In the genomic region with DNA sequence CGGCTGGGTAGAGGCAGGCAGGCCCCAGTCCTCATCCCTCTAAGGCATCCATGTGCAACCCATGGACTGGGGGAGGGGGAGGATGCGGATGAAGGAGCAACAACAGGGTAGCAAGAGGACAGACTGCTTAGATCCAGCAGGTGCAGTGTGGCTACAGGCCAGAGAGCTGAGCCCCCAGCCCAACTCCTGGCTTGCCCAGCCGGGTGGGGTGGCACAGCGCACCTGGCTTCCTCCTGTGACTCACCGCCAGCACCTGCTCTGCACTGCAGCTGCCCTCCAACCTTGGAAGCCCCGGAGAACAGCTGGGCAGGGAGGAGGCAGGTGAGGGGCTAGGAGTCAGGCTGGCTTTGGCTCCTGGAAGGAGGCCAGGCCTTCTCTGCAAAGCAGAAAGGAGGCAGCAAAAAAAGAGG, we compare ENCODE assay signal across 8 mouse cellular contexts. TPM values are rescaled to one million over a fixed set of nuclear protein-coding genes. Genes with fewer than 3 reads are reported as not detected.
A peak's percentile ranks its signal among the peaks of the same experiment; 100 is the strongest.
DNase-seq lines count a peak whose midpoint lies in the region; ATAC-seq and TF ChIP-seq lines count a peak whose summit lies in the region.

No protein-coding gene starts in this region.

- intact Hi-C loops in heart, postnatal 14 days (cut with DNase I), result no loop called here

- H3K4me3 ChIP-seq in heart, embryonic 16.5 days (ENCODE audit: low read length), result peak overlapping the region; percentile 31
- H3K4me3 ChIP-seq in hindbrain, embryonic 13.5 days, result no peak overlapping the region
- no peak overlapping the region for H3K4me3 ChIP-seq in midbrain, postnatal 0 days (ENCODE audit: low read depth, low read length)

- H3K9me3 ChIP-seq in heart, embryonic 16.5 days (replicated peaks; ENCODE audit: control insufficient read depth, low read length), result no peaks in the 10 kb centered on the region
- no peaks in the 10 kb centered on the region for H3K9me3 ChIP-seq in hindbrain, embryonic 13.5 days
- no peaks in the 10 kb centered on the region for H3K9me3 ChIP-seq in midbrain, postnatal 0 days (ENCODE audit: low read length)

- DNase-seq in heart, postnatal 14 days, result no peak
- peak; percentile 75 to 76 for DNase-seq in cerebellum, postnatal 10 days
- DNase-seq in midbrain, postnatal 0 days (ENCODE audit: low spot score), result no peak
- DNase-seq in urinary bladder, postnatal 10 days (ENCODE audit: low spot score), result no peak
- DNase-seq in frontal cortex, adult 2 months (ENCODE audit: extremely low spot score in 1 of 2, low spot score in 1 of 2), result no peak
- DNase-seq in c-Kit-positive CD71-positive TER-119-positive erythroid progenitor cells, embryonic 14.5 days (ENCODE audit: low spot score), result no peak

- H3K27me3 ChIP-seq in heart, embryonic 16.5 days (ENCODE audit: control insufficient read depth, insufficient read depth, low read length), result no peaks in the 10 kb centered on the region
- H3K27me3 ChIP-seq in hindbrain, embryonic 13.5 days, result peaks cover 48% of the 10 kb centered on the region
- H3K27me3 ChIP-seq in midbrain, postnatal 0 days (ENCODE audit: insufficient read depth, low read length), result no peaks in the 10 kb centered on the region

- peak overlapping the region; percentile 65 for H3K9ac ChIP-seq in heart, embryonic 16.5 days (ENCODE audit: low read length)
- H3K9ac ChIP-seq in hindbrain, embryonic 13.5 days, result peak overlapping the region; percentile 65
- H3K9ac ChIP-seq in midbrain, postnatal 0 days (replicated peaks; ENCODE audit: low read length, poor library complexity, severe bottlenecking), result peak overlapping the region; percentile 34

- H3K27ac ChIP-seq in heart, embryonic 16.5 days (ENCODE audit: low read length), result peak overlapping the region; percentile 90
- H3K27ac ChIP-seq in hindbrain, embryonic 13.5 days, result peak overlapping the region; percentile 92
- H3K27ac ChIP-seq in midbrain, postnatal 0 days (ENCODE audit: low read depth, low read length), result peak overlapping the region; percentile 80

- no peaks in the 10 kb centered on the region for H3K36me3 ChIP-seq in heart, embryonic 16.5 days (ENCODE audit: control insufficient read depth, insufficient read depth)
- H3K36me3 ChIP-seq in hindbrain, embryonic 13.5 days, result no peaks in the 10 kb centered on the region
- no peaks in the 10 kb centered on the region for H3K36me3 ChIP-seq in midbrain, postnatal 0 days (ENCODE audit: insufficient read depth, low read length)

- peak; percentile 38 for ATAC-seq in heart, embryonic 16.5 days (replicated peaks; ENCODE audit: extremely low read depth, insufficient read depth, low FRiP score)
- peak; percentile 65 for ATAC-seq in hindbrain, embryonic 13.5 days (ENCODE audit: low FRiP score)
- ATAC-seq in midbrain, postnatal 0 days (ENCODE audit: low FRiP score), result peak; percentile 50

- TF ChIP-seq CTCF in midbrain, postnatal 0 days (IDR thresholded peaks at IDR 0.05), result no peak

- H3K4me2 ChIP-seq in heart, embryonic 16.5 days (ENCODE audit: low read depth, low read length), result peak overlapping the region; percentile 60
- H3K4me2 ChIP-seq in hindbrain, embryonic 13.5 days, result peak overlapping the region; percentile 39
- H3K4me2 ChIP-seq in midbrain, postnatal 0 days (ENCODE audit: low read depth, low read length, poor library complexity, severe bottlenecking), result no peak overlapping the region

- 28% methylated on average over 6 of the region's 6 CpGs for WGBS in heart, embryonic 16.5 days
- WGBS in hindbrain, embryonic 13.5 days, result 24% methylated on average over 6 of the region's 6 CpGs
- WGBS in midbrain, postnatal 0 days, result 20% methylated on average over 6 of the region's 6 CpGs

- H3K4me1 ChIP-seq in heart, embryonic 16.5 days (ENCODE audit: control insufficient read depth, insufficient read depth, low read length), result peaks cover 36% of the 10 kb centered on the region
- peaks cover 22% of the 10 kb centered on the region for H3K4me1 ChIP-seq in hindbrain, embryonic 13.5 days (replicated peaks)
- peaks cover 6% of the 10 kb centered on the region for H3K4me1 ChIP-seq in midbrain, postnatal 0 days (ENCODE audit: insufficient read depth, low read length)

RNA-seq across cellular contexts. Expression of gene Sema4c, which starts 21.8 kb away (rescaled TPM):
- 7.8 and 8.8 TPM in 2 replicates for polyA plus RNA-seq in heart, embryonic 16.5 days (2015; fragmentation: Nextera tagmentation; extraction: Ambion mirVana)
- total RNA-seq in heart, postnatal 14 days (2021), result 10 to 100 TPM; 19.4 to 20.0 TPM
- polyA plus RNA-seq in hindbrain, embryonic 13.5 days (2015; fragmentation: Nextera tagmentation; extraction: Ambion mirVana), result 28.3 and 31.8 TPM in 2 replicates
- 30.0 and 32.7 TPM in 2 replicates for total RNA-seq in midbrain, postnatal 0 days (2014; rRNA removed)
- 14.7 and 18.0 TPM in 2 replicates for polyA plus RNA-seq in midbrain, postnatal 0 days (2015; fragmentation: Nextera tagmentation; extraction: Ambion mirVana)
- 12.3 and 12.7 TPM in 2 replicates for polyA plus RNA-seq in frontal cortex, adult 2 months (2012; rRNA removed)

RNA-seq across cellular contexts. Expression of gene Ankrd39, which starts 32.7 kb away (rescaled TPM):
- 31.1 and 32.5 TPM in 2 replicates for polyA plus RNA-seq in heart, embryonic 16.5 days (2015; fragmentation: Nextera tagmentation; extraction: Ambion mirVana)
- 10 to 100 TPM; 10.4 to 11.9 TPM for total RNA-seq in heart, postnatal 14 days (2021)
- polyA plus RNA-seq in hindbrain, embryonic 13.5 days (2015; fragmentation: Nextera tagmentation; extraction: Ambion mirVana), result 22.4 TPM in 2 replicates
- total RNA-seq in midbrain, postnatal 0 days (2014; rRNA removed), result 27.9 and 30.4 TPM in 2 replicates
- polyA plus RNA-seq in midbrain, postnatal 0 days (2015; fragmentation: Nextera tagmentation; extraction: Ambion mirVana), result 34.3 and 40.9 TPM in 2 replicates
- 16.2 and 17.7 TPM in 2 replicates for polyA plus RNA-seq in frontal cortex, adult 2 months (2012; rRNA removed)

RNA-seq across cellular contexts. Expression of gene Gm42417, which starts 40.8 kb away (rescaled TPM):
- polyA plus RNA-seq in heart, embryonic 16.5 days (2015; fragmentation: Nextera tagmentation; extraction: Ambion mirVana), result not detected in 2 replicates
- total RNA-seq in heart, postnatal 14 days (2021), result 10 to 100 TPM; 52.6 to 94.6 TPM
- 0.43 TPM in 1 of 2 replicates, not detected in the other for polyA plus RNA-seq in hindbrain, embryonic 13.5 days (2015; fragmentation: Nextera tagmentation; extraction: Ambion mirVana)
- not detected in 2 replicates for total RNA-seq in midbrain, postnatal 0 days (2014; rRNA removed)
- polyA plus RNA-seq in midbrain, postnatal 0 days (2015; fragmentation: Nextera tagmentation; extraction: Ambion mirVana), result 0.42 and 0.65 TPM in 2 replicates
- polyA plus RNA-seq in frontal cortex, adult 2 months (2012; rRNA removed), result 0.04 TPM in 1 of 2 replicates, not detected in the other

RNA-seq across cellular contexts. Expression of gene Ankrd23, which starts 43.3 kb away (rescaled TPM):
- polyA plus RNA-seq in heart, embryonic 16.5 days (2015; fragmentation: Nextera tagmentation; extraction: Ambion mirVana), result 30.2 and 32.7 TPM in 2 replicates
- total RNA-seq in heart, postnatal 14 days (2021), result 100 to 1,000 TPM; 101 to 170 TPM
- polyA plus RNA-seq in hindbrain, embryonic 13.5 days (2015; fragmentation: Nextera tagmentation; extraction: Ambion mirVana), result 16.3 and 19.5 TPM in 2 replicates
- 9.8 and 11.6 TPM in 2 replicates for total RNA-seq in midbrain, postnatal 0 days (2014; rRNA removed)
- 12.8 and 14.8 TPM in 2 replicates for polyA plus RNA-seq in midbrain, postnatal 0 days (2015; fragmentation: Nextera tagmentation; extraction: Ambion mirVana)
- polyA plus RNA-seq in frontal cortex, adult 2 months (2012; rRNA removed), result 9.5 and 11.5 TPM in 2 replicates

Comparison
In these comparisons a context has a peak if more than half of its experiments do, and no peak if none do; other contexts are left out.
1. DNase-seq: peak in cerebellum, postnatal 10 days (2 of 2); none in heart, postnatal 14 days (0 of 2), midbrain, postnatal 0 days (single experiment), urinary bladder, postnatal 10 days (single experiment), frontal cortex, adult 2 months (0 of 2) and c-Kit-positive CD71-positive TER-119-positive erythroid progenitor cells, embryonic 14.5 days (single experiment).
2. Peak in every context shown above with its lines, with median percentiles within 50 percentile points of each other: ATAC-seq, H3K27ac ChIP-seq and H3K9ac ChIP-seq.